Mouse (Mus musculus) bone marrow, adult 2 months (tissue): Measurements from ENCODE around the gene Pcgf2. TPM values are rescaled to one million over a fixed set of nuclear protein-coding genes. Genes with fewer than 3 reads are reported as not detected.

Experiments used
- H3K27ac ChIP-seq: fragments of 200-500 bp; 2 replicates; pipeline ENCODE4 v1.5.1; 2012; ENCODE audit warnings: low read depth, mild to moderate bottlenecking, control low read depth, inconsistent platforms, low read length; ENCODE audit not compliant: control insufficient read depth, poor library complexity, insufficient read depth
- H3K4me1 ChIP-seq: fragments of 200-500 bp; 2 replicates; pipeline ENCODE4 v1.6.1; 2011; ENCODE audit warnings: low read length; ENCODE audit not compliant: control insufficient read depth, insufficient read depth
- H3K4me3 ChIP-seq: fragments of 200-500 bp; replicated peaks from 2 replicates; pipeline ENCODE3; 2011; ENCODE audit warnings: mild to moderate bottlenecking, low read depth, low read length, control low read depth; ENCODE audit not compliant: control insufficient read depth
- CTCF ChIP-seq: fragments of 200-500 bp; IDR thresholded peaks from 2 replicates; pipeline ENCODE4 v1.5.1; 2011; ENCODE audit warnings: low read length, control low read depth; ENCODE audit not compliant: control insufficient read depth, insufficient read depth
- POLR2A ChIP-seq: fragments of 200-500 bp; IDR thresholded peaks from 2 replicates; pipeline ENCODE4 v1.6.1; 2011; ENCODE audit warnings: low read depth, mild to moderate bottlenecking, control low read depth, low read length, borderline replicate concordance; ENCODE audit not compliant: control insufficient read depth
- WGBS: fragments of 180-500 bp; shearing (Covaris S2); methylation state at CpG from one replicate; pipeline ENCODE4 v1.1.7; 2018; 5-methylcytosine and 5-hydroxymethylcytosine counted together
- polyA plus RNA-seq: library from polyadenylated mRNA; stranded (reverse); fragments of >200 nt; gene quantifications from 2 replicates; pipeline ENCODE4 v1.2.4, GENCODE M21; 2011; ENCODE audit warnings: low replicate concordance; ENCODE audit not compliant: missing spikeins, insufficient read depth, insufficient read length

Pcgf2 gene
- polyA plus RNA-seq, 1 experiment, result 10.7 TPM

DNA sequence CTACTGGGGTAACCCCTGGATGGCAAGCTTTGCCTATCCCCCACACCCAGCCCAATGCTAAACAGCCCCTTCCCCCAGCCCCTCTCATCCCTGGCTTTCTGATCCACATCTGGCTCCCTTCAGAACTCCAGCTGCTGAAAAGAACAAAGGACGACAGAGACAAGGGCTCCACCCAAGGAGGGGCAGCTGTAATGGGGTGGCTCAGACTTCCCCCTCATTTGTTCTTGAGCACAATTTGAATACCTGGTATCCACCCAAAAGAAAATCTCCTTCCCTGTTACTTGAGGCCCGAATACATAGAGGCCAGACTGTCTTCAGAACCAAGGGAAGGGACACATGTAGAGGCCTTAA is 29.1 kb downstream of the Pcgf2 start:
- TF ChIP-seq CTCF (no peak), POLR2A (no peak)
- 62% methylated on average over 2 of the region's 2 CpGs for WGBS
- Histone ChIP-seq H3K27ac (no peak overlapping the region), H3K4me1 (no peaks in the 10 kb centered on the region), H3K4me3 (no peak overlapping the region)

DNA sequence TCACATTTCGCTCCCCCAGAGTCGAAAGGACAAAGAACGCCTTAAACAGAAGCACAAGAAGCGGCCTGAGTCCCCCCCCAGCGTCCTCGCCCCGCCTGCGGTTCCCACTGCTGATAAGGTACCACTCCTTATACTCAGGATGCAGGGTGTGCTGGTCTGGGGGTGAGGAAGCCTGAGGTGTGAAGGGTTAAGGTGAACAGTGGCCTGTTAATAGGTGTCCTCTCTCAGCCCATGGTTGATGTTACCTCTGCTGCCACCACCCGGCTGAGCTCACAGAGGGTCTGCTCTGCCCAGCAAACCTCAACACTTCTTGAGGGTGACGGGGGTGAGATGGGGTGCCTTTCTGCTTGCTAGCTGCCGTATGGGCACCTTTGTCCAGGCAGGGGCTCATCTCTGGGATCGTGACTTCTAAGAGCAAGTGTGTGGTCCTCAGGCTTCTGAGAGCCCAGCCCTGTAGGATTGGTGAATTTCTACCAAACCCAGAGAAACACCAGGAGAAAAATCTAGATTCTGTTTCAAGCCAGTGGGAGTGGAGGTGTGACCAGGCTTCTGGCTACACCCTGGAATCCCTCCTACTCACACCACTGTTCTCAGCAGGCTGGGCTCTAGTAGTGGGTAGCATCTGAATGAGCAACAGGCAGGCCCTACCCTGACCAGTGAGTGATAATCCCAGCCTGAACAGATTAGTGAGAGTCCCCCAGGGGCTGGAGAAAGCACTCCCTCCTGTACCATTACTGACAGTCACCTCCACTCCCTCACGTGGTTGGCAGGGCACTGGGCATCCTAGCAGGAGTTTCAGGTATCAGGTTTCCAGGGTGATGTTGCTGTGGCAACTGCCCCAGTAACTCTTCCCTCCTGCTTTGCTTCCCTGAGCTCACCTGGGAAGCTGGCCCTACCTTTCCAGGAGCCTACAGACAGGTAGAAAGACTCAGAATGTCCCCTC is 29.8 kb downstream of the Pcgf2 start:
- H3K27ac ChIP-seq, result no peak overlapping the region
- 73% methylated on average over 13 of the region's 13 CpGs for WGBS
- no peak overlapping the region for H3K4me3 ChIP-seq
- no peak for TF ChIP-seq POLR2A
- TF ChIP-seq CTCF, result no peak
- H3K4me1 ChIP-seq, result no peaks in the 10 kb centered on the region

DNA sequence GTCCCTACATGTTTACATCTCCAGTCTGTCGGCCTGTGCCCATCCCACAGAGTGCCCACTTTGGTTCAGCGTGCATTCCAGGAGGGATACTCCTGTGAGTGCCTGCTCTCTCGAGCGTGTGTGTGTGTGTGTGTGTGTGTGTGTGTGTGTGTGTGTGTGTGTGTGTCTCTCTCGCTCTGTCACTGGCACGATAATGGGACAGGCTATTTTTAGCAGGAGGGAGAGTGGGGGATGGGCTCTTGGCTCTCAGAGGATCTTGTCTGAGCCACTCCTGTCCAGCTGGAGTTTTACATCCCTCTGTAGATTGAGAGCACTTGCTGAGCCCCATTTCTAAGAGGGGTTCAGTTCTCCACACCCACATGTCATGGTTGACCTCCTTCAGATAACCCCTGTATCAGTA is 30.5 kb downstream of the Pcgf2 start:
- Histone ChIP-seq H3K27ac (no peak overlapping the region), H3K4me3 (no peak overlapping the region), H3K4me1 (no peaks in the 10 kb centered on the region)
- WGBS, result 62% methylated on average over 6 of the region's 6 CpGs
- TF ChIP-seq CTCF, result no peak
- TF ChIP-seq POLR2A, result no peak

DNA sequence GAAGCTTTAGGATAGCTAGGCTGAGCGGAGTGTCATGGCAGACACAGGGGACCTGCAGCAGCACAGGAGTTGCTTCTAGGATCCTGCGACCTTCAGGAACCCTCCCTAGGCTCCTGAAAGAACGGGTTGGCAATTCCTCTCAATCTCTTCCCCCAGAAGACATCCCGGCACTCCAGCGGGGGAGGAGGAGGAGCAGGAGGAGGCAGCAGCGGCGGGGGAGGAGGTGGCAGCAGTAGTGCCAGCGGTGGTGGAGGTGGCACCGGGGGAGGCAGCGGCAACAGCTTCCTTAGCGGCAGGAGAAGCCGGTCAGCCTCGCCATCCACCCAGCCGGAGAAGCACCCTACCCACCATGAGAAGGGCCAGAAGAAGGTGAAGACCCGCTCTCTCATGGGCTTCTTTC is 31.0 kb downstream of the Pcgf2 start:
- no peak overlapping the region for H3K27ac ChIP-seq
- H3K4me1 ChIP-seq, result no peaks in the 10 kb centered on the region
- H3K4me3 ChIP-seq, result no peak overlapping the region
- no peak for TF ChIP-seq POLR2A
- no peak for TF ChIP-seq CTCF
- 89% methylated on average over 15 of the region's 15 CpGs for WGBS

DNA sequence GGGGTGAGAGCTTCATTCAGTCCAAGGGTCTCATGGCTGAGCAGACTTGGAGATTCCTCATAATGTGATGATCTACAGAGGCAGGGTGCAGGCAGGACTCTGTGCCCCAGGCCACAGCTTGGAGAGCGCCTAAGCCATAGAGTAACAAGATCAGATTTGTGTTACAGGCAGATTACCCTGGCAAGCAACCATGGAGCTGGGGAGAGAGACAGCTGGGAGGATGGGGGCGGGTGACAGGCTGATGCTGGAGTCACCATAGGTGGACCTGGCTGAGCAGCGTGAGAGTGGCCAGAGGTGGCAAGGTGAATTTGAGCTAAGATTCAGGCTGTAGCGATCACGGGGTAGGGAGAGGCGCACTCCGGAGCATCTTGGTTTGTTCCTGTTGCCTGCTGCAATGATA is 32.1 kb downstream of the Pcgf2 start:
- H3K4me3 ChIP-seq, result no peak overlapping the region
- no peak overlapping the region for H3K27ac ChIP-seq
- 89% methylated on average over 7 of the region's 7 CpGs for WGBS
- TF ChIP-seq POLR2A (no peak), CTCF (no peak)
- no peaks in the 10 kb centered on the region for H3K4me1 ChIP-seq

DNA sequence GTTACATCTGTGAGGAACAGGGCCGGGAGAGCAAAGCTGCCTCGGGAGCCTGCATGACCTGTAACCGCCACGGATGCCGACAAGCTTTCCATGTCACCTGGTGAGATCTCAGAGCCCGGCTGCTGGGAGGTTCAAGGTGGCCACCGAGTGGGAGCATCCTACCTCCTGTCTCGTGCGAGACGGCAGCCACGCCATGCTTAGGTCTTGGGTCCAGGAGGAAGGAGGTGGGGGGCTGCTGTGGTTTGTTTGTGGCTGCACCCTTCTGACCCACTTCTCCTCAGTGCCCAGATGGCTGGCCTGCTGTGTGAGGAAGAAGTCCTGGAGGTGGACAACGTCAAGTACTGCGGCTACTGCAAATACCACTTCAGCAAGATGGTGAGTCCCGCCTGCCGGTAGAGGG is 33.5 kb downstream of the Pcgf2 start:
- no peaks in the 10 kb centered on the region for H3K4me1 ChIP-seq
- TF ChIP-seq CTCF (no peak), POLR2A (no peak)
- no peak overlapping the region for H3K27ac ChIP-seq
- no peak overlapping the region for H3K4me3 ChIP-seq
- 80% methylated on average over 15 of the region's 15 CpGs for WGBS

DNA sequence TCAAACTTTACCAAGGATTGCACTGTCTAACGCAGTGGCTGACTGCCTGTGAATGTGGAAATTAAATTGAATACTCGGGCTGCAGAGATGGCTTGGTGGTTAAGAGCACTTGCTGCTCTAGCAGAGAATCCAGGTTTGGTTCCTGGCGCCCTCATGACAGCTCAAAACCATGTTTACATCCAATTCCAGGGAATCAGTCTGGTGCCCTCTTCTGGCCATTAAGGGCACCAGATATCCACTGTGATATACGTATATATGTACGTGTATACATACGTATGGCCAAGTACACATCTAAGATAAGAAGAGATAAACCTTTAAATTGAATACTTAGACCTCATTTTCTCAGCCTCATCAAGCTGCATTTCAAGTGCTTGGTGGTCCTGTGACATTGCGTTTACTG is 34.1 kb downstream of the Pcgf2 start:
- Histone ChIP-seq H3K4me1 (no peaks in the 10 kb centered on the region), H3K27ac (no peak overlapping the region), H3K4me3 (no peak overlapping the region)
- WGBS, result 83% methylated on average over 7 of the region's 7 CpGs
- TF ChIP-seq POLR2A (no peak), CTCF (0 out of 2 replicates have a peak, but pooled peaks have one; percentile 7)

DNA sequence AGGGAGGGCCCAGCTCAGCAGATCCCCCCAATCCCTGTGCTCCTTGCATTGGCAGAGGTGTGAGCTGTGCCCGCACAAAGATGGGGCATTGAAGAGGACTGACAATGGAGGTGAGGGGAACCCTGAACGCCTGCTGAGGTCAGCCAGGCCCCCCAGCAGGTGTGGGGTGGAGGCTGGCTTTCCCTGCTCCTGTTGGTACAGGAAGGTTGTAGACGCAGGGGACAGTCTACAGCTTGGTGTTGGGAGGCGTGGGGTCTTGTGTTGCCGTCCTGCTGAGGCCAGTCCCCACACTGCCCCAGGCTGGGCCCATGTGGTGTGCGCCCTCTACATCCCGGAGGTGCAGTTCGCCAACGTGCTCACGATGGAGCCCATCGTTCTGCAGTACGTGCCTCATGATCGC is 34.9 kb downstream of the Pcgf2 start:
- no peaks in the 10 kb centered on the region; the same call in 1 of the 2 replicates for H3K4me1 ChIP-seq
- WGBS, result 89% methylated on average over 13 of the region's 13 CpGs
- H3K4me3 ChIP-seq, result no peak overlapping the region
- no peak for TF ChIP-seq POLR2A
- TF ChIP-seq CTCF, result no peak
- no peak overlapping the region for H3K27ac ChIP-seq

DNA sequence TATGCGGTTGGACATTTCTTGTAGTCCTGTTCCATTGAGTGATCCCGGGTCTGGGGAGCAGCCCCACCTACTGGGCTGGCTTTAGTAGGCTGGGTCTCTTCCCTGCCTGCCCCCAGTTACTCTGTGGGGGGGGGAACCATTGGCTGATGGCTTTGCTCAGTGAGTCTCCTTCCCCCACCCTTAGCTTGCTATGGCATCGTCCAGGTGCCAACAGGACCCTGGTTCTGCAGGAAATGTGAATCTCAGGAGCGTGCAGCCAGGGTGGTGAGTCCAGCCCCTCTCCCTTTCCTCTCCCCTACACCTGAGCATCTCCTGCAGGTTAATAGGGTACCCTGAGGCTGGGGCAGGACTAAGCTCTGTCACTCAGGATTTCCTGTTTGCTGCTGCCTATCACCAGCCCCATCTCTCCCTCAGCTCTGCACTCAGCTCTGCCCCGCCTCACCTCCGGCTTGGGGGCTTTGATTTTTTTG is 35.5 kb downstream of the Pcgf2 start:
- 18% methylated on average over 6 of the region's 6 CpGs for WGBS
- Histone ChIP-seq H3K27ac (no peak overlapping the region), H3K4me1 (no peaks in the 10 kb centered on the region; the same call in 1 of the 2 replicates), H3K4me3 (peak overlapping the region; percentile 33)
- no peak; the same call in 1 of the 2 replicates for TF ChIP-seq CTCF
- no peak for TF ChIP-seq POLR2A

DNA sequence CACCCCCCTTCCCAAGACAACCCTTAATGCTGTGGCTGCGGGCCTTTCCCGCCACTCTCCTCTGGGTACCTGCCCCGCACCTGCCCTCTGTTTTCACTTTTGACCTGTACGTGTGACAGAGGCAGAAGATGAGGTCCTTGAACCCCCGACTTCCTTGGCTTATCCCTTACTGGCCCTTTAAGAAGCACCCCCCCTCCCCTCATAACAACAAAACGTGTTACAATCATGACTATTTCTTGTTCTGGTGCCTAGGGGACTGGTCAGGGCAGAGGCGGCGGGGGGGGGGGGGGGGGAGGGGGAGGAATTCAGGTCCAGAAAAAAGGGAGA is 36.0 kb downstream of the Pcgf2 start:
- H3K4me1 ChIP-seq, result no peaks in the 10 kb centered on the region; the same call in 1 of the 2 replicates
- no peak overlapping the region for H3K27ac ChIP-seq
- peak overlapping the region; percentile 41 for H3K4me3 ChIP-seq
- TF ChIP-seq POLR2A (no peak), CTCF (no peak)
- WGBS, result 4% methylated on average over 8 of the region's 8 CpGs
